Mouse (Mus musculus) brain, embryonic 14.5 days (tissue): ENCODE results near the gene Gm20661.

ENCODE experiments used
- CTCF ChIP-seq: fragments of 200-500 bp; IDR thresholded peaks from 2 replicates; pipeline ENCODE4 v1.5.1; 2012; ENCODE audit warnings: inconsistent platforms, mild to moderate bottlenecking, moderate library complexity, borderline replicate concordance; ENCODE audit not compliant: insufficient read depth, insufficient read length; ENCODE audit errors: extremely low read depth
- POLR2A ChIP-seq: fragments of 200-500 bp; IDR thresholded peaks from 2 replicates; pipeline ENCODE4 v1.6.1; 2012; ENCODE audit warnings: mild to moderate bottlenecking, inconsistent platforms, borderline replicate concordance; ENCODE audit not compliant: poor library complexity, insufficient read depth, insufficient read length, severe bottlenecking; ENCODE audit errors: extremely low read depth

DNA sequence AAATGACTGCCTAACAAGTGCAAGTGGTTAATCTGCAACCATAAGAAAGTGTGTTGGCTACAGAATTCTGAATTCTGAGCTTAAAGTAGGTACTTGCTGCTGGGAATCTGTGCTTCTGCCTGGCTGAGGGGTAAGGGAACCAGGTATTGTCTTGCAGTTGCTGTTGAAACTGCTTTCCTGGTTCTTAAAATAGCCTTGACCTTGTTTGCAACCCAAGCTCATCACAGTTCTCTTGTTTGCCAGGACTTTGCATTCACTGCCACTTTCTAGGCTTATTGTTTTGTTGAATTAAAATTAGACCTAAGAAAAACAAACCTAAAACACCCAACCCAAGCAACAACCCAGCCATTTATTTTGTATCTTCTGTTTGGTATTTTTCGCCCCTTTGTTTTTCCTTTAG is 37.9 kb downstream of the Gm20661 start:
- TF ChIP-seq CTCF (no peak), POLR2A (no peak)
